Mouse (Mus musculus) hindbrain, postnatal 0 days (tissue): ENCODE measurements around the gene Gcnt2. TPM values are rescaled to one million over a fixed set of nuclear protein-coding genes. Genes with fewer than 3 reads are reported as not detected.
"Not testable (repeated sequence)": the region's sequence is repeated elsewhere in the genome, so short reads cannot be mapped to it uniquely, and the experiment has no call there.

Source experiments
- ATAC-seq: fragments of 200-750 bp; cut with Nextera tagmentation; 2 replicates; pipeline ENCODE4 v1.8.0; 2017; ENCODE audit warnings: mild to moderate bottlenecking, moderate TSS enrichment, moderate library complexity
- DNase-seq: peaks from one replicate; pipeline ENCODE4 v3.0.0-alpha.2; 2015; ENCODE audit warnings: low spot score
- H3K27ac ChIP-seq: fragments of 300-500 bp; sonication (generic); 2 replicates; pipeline ENCODE4 v1.5.1; 2014; ENCODE audit warnings: mild to moderate bottlenecking
- H3K27me3 ChIP-seq: fragments of 300-500 bp; sonication (generic); 2 replicates; pipeline ENCODE4 v1.6.1; 2014; ENCODE audit warnings: low read length, mixed read lengths; ENCODE audit not compliant: insufficient read depth
- H3K36me3 ChIP-seq: fragments of 300-500 bp; sonication (generic); 2 replicates; pipeline ENCODE4 v1.6.1; 2014; ENCODE audit warnings: low read length, mixed read lengths; ENCODE audit not compliant: insufficient read depth
- H3K4me1 ChIP-seq: fragments of 300-500 bp; sonication (generic); 2 replicates; pipeline ENCODE4 v1.6.1; 2014; ENCODE audit warnings: antibody characterized with exemption, low read length, mixed read lengths; ENCODE audit not compliant: insufficient read depth
- H3K4me2 ChIP-seq: fragments of 300-500 bp; sonication (generic); 2 replicates; pipeline ENCODE4 v1.6.1; 2014; ENCODE audit warnings: low read depth, mild to moderate bottlenecking, low read length, moderate library complexity, mixed read lengths
- H3K4me3 ChIP-seq: fragments of 300-500 bp; sonication (generic); 2 replicates; pipeline ENCODE4 v1.5.1; 2014; ENCODE audit warnings: low read length
- H3K9ac ChIP-seq: fragments of 300-500 bp; sonication (generic); replicated peaks from 2 replicates; pipeline ENCODE4 v1.6.1; 2014; ENCODE audit warnings: mild to moderate bottlenecking, low read length, moderate library complexity, mixed read lengths
- H3K9me3 ChIP-seq: fragments of 300-500 bp; sonication (generic); 2 replicates; pipeline ENCODE4 v1.6.1; 2016; ENCODE audit warnings: low read length, mixed read lengths
- CTCF ChIP-seq: IDR thresholded peaks from 2 replicates; pipeline ENCODE4 v1.5.1; 2016; ENCODE audit warnings: antibody characterized with exemption, control low read depth, low read depth
- WGBS: fragments of 180-500 bp; shearing (Covaris S2); extraction: QIAGEN DNeasy Blood & Tissue Kit; methylation state at CpG from one replicate; pipeline ENCODE4 v1.1.7; 2014; 5-methylcytosine and 5-hydroxymethylcytosine counted together
- polyA plus RNA-seq: library from polyadenylated mRNA; unstranded; fragments of >200 nt; fragmentation: Nextera tagmentation; extraction: Ambion mirVana; gene quantifications from 2 replicates; pipeline ENCODE4 v1.2.1, GENCODE M21; 2015
- total RNA-seq: library from RNA; depleted of rRNA; stranded (reverse); fragments of >200 nt; gene quantifications from 2 replicates; pipeline ENCODE4 v1.2.3, GENCODE M21; 2014

Gene Gcnt2
- total and polyA plus RNA-seq, 2 experiments from 2014 or later: 2.9 to 12.0 TPM

GRCm38 (mm10) chr13:40883903-40884302 lies 24.3 kb downstream of the Gcnt2 start:
- no peaks in the 10 kb centered on the region for H3K4me1 ChIP-seq
- no peaks in the 10 kb centered on the region for H3K36me3 ChIP-seq
- no peaks in the 10 kb centered on the region for H3K9me3 ChIP-seq
- no peak overlapping the region for H3K4me2 ChIP-seq
- 78% methylated on average over 9 of the region's 9 CpGs for WGBS
- ATAC-seq: 0 out of 2 replicates have a peak, but pooled peaks have one; percentile 41
- H3K27ac ChIP-seq: no peak overlapping the region
- no peak for TF ChIP-seq CTCF
- DNase-seq: peak; percentile 21
- H3K27me3 ChIP-seq: no peaks in the 10 kb centered on the region
- H3K9ac ChIP-seq: no peak overlapping the region
- no peak overlapping the region for H3K4me3 ChIP-seq

GRCm38 (mm10) chr13:40884878-40885277 lies 25.3 kb downstream of the Gcnt2 start:
- 65% methylated on average over 5 of the region's 5 CpGs for WGBS
- no peak for TF ChIP-seq CTCF
- ATAC-seq (no peak), DNase-seq (peak; percentile 18)
- no peak overlapping the region for H3K27ac ChIP-seq
- no peak overlapping the region for H3K4me3 ChIP-seq
- H3K9me3 ChIP-seq: no peaks in the 10 kb centered on the region
- no peaks in the 10 kb centered on the region for H3K36me3 ChIP-seq
- no peaks in the 10 kb centered on the region for H3K27me3 ChIP-seq
- no peaks in the 10 kb centered on the region for H3K4me1 ChIP-seq
- H3K9ac ChIP-seq: no peak overlapping the region
- H3K4me2 ChIP-seq: no peak overlapping the region

- Histone ChIP-seq H3K4me1 (no peaks in the 10 kb centered on the region), H3K4me2 (peak overlapping the region; percentile 68), H3K27me3 (no peaks in the 10 kb centered on the region), H3K9me3 (no peaks in the 10 kb centered on the region), H3K27ac (no peak overlapping the region), H3K36me3 (no peaks in the 10 kb centered on the region), H3K4me3 (peak overlapping the region; percentile 34; the same call in 1 of the 2 replicates), H3K9ac (0 out of 2 replicates have a peak overlapping the region, but pooled peaks have one; percentile 52)
- DNase-seq (no peak), ATAC-seq (no peak)
- no peak for TF ChIP-seq CTCF
- 44% methylated on average over 10 of the region's 10 CpGs for WGBS
Observed at GRCm38 (mm10) chr13:40885935-40886642, 26.5 kb downstream of the Gcnt2 start.

- Histone ChIP-seq H3K4me1 (no peaks in the 10 kb centered on the region), H3K4me2 (peak overlapping the region; percentile 68), H3K9ac (peak overlapping the region; percentile 52), H3K9me3 (no peaks in the 10 kb centered on the region), H3K4me3 (peak overlapping the region; percentile 34), H3K36me3 (no peaks in the 10 kb centered on the region), H3K27ac (peak overlapping the region; percentile 55; the same call in 1 of the 2 replicates), H3K27me3 (no peaks in the 10 kb centered on the region)
- TF ChIP-seq CTCF: no peak
- DNase-seq: peak; percentile 25
- 2% methylated on average over 22 of the region's 22 CpGs for WGBS
- ATAC-seq: no peak
Observed at GRCm38 (mm10) chr13:40886643-40887381, 27.3 kb downstream of the Gcnt2 start.

- H3K4me1 ChIP-seq: no peaks in the 10 kb centered on the region
- no peak overlapping the region for H3K27ac ChIP-seq
- ATAC-seq: 0 out of 2 replicates have a peak, but pooled peaks have one; percentile 28
Observed at GRCm38 (mm10) chr13:40890595-40890994, 31.0 kb downstream of the Gcnt2 start.

GRCm38 (mm10) chr13:40891369-40891768 lies 31.8 kb downstream of the Gcnt2 start:
- not testable (repeated sequence) for H3K36me3 ChIP-seq, H3K27me3 ChIP-seq, DNase-seq, H3K4me1 ChIP-seq, H3K4me3 ChIP-seq, H3K27ac ChIP-seq, ATAC-seq, H3K9me3 ChIP-seq, H3K9ac ChIP-seq, H3K4me2 ChIP-seq
- 90% methylated on average over 1 of the region's 1 CpGs for WGBS

More at GRCm38 (mm10) chr13:40890595-40890994, 31.0 kb downstream of the Gcnt2 start:
- Histone ChIP-seq H3K4me2 (peak overlapping the region; percentile 8), H3K9ac (no peak overlapping the region), H3K27me3 (no peaks in the 10 kb centered on the region), H3K9me3 (no peaks in the 10 kb centered on the region), H3K4me3 (no peak overlapping the region), H3K36me3 (no peaks in the 10 kb centered on the region)
- TF ChIP-seq CTCF: no peak
- 35% methylated on average over 5 of the region's 5 CpGs for WGBS
- peak; percentile 73 for DNase-seq

GRCm38 (mm10) chr13:40892043-40892442 lies 32.5 kb downstream of the Gcnt2 start:
- ATAC-seq (no peak), DNase-seq (no peak)
- Histone ChIP-seq H3K4me3 (no peak overlapping the region), H3K4me1 (no peaks in the 10 kb centered on the region), H3K27ac (no peak overlapping the region), H3K9me3 (no peaks in the 10 kb centered on the region), H3K27me3 (no peaks in the 10 kb centered on the region), H3K4me2 (no peak overlapping the region), H3K36me3 (no peaks in the 10 kb centered on the region), H3K9ac (no peak overlapping the region)
- no peak for TF ChIP-seq CTCF
- 67% methylated on average over 7 of the region's 7 CpGs for WGBS
